Mouse (Mus musculus) erythroblast, adult 5-6 weeks (primary cell): ENCODE data around the gene Mllt11. TPM values are rescaled to one million over a fixed set of nuclear protein-coding genes. Genes with fewer than 3 reads are reported as not detected.

Experiments used
- ATAC-seq: replicated peaks from 2 replicates; pipeline ENCODE4 v1.8.0; 2016; ENCODE audit warnings: moderate number of reproducible peaks, mild to moderate bottlenecking, moderate TSS enrichment, inconsistent platforms; ENCODE audit not compliant: poor library complexity, low FRiP score, severe bottlenecking
- total RNA-seq, 2 experiments: library from RNA; stranded (forward) in 1 of 2; stranded (reverse) in 1 of 2; fragments of 150-400 nt in 1 of 2; fragments of 200-764, 138-1000 nt in 1 of 2; gene quantifications; 2 replicates each; pipeline versions ENCODE4 v1.2.3 to v1.2.4; 2015 to 2017; ENCODE audit warnings: low replicate concordance in 2 of 2

Mllt11 gene
- total RNA-seq, 2 experiments from 2014 or later = 3.1 TPM; not detected in 1

DNA sequence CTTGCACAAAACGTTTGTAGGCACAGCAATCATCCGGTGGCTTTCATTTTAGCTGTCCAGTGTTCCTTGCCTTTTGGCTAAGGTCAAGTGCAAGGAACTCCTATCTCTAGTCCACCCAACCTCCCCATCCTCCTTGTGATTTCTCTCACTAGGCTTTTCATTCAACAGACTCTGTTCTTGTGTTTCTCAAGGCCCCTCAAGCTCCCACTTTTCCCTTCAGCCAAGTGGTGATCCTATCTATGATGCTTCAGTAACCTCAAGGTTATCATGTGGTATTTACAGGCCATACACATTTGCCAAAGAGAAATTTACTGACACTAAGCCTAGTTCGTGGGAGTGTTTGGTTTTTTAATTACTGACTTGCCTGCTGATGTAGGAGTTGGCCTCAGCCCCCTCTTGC is 52.1 kb downstream of the Mllt11 start:
- ATAC-seq = no peak

DNA sequence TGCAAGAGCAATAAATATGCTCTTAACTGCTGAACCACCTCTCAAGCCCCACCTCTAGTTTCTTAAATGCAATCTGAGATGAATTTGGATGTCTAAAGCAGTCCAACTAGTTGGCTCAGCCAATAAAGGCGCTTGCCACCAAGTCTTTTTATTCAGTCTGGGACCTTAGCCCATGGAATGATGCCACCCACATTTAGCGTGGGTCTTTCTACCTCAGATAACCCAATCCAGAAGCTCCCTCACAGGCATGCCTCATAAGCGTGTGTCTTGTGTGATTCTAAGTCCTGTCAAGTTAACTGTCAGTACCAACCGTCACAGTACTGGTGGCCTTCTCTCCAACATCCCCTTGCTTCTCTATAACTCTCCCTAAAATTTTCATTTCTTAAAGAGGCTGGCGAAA is 53.0 kb downstream of the Mllt11 start:
- ATAC-seq = no peak

DNA sequence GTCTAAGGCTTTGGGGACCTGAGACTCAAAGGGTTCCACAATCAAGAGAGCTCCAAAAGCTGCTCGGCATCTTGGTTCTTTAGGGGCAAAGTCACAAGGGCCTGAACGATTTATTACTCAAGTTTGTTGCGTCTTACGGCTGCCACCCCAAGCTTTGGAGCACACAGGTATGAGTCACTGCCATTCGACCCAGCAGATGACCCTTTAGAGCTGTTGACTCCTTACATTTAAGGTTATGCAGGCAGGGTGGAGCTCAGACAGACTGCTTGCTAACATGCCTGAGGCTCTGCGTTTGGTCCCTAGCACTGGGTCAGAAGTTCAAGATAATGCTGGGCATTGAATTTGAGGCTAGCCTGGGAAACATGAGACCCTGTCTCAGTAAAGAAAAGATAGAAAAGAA is 54.4 kb downstream of the Mllt11 start:
- ATAC-seq = no peak

DNA sequence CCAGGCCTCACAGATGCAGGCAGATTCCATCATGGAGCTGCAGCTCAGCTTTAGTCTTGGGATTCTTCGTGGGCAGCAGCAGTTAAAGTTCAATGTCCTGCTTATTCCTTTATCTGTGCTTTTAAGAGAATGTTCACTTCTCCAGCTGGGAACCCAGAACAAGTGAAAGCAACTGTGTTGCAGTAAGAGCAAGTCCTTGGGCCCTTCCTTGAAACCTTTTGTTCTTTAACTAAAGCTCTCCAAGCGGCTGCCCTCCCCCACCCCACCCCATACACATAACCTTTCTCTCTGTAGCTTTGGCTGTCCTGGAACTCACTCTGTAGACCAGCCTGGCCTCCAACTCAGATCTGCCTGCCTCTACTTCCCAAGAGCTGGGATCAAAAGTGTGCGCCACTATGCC is 55.5 kb downstream of the Mllt11 start:
- ATAC-seq = no peak

DNA sequence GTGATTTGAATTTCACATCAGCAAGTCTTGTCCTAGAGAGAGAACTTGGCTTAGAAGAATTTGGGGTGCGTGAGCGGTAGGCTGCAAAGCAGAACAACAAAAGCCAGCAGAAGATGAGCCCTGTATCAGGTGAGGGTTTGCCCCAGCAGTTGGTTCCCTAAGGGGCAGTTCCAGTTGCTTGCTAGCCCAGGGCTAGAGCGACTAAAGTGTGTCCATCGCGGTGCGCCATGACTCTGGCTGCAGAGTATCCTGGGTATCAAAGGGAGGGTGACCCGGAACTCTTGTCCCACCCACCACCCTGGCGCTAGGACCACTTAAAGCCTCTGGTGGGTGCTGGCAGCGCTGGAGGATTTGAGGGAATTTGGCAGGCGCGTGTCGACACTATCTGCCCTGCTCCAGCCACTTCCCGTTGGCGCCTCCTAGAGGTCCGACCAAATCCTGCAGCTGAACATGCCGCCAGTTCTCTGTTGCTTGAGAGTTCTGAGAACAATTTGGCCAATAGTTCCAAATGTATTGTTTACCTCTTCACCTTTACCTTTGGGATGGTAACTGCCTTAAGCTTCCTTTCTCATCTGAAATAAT is 57.9 kb downstream of the Mllt11 start:
- peak; percentile 85 for ATAC-seq

DNA sequence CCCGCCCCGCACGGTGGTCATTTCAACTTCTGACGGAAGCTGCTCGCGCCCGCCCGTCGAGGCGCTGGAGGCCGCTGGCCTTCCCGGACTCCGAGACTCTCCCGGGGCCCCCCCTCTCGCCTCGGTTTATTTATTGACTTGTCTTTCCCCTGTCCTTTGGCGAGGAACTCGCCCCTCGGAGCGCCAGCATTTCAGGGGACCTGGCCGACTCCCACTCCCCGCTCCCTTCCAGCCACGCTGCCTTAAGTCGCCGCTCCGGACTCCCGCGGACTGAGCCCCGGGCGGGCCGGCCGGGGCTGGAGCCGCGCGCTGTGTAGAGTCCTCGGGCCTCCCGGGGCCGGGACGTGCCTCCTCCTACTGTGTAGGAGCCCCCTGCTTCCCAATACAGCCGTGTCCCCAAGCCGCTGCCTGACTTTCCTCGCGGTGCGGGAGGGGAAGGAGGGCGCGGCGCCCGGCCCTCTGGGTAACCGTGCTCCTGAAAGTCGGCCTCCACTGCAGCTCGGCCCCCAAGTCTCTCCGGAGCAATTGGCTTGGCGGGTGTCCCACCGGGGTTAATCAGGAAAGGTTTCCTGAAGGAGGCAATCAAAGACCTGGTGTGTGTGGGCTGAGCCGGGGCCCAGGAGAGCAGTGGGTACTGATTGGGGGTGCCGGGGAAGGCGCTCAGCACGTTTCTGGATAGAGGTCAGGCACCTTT is 58.6 kb downstream of the Mllt11 start:
- no peak for ATAC-seq

DNA sequence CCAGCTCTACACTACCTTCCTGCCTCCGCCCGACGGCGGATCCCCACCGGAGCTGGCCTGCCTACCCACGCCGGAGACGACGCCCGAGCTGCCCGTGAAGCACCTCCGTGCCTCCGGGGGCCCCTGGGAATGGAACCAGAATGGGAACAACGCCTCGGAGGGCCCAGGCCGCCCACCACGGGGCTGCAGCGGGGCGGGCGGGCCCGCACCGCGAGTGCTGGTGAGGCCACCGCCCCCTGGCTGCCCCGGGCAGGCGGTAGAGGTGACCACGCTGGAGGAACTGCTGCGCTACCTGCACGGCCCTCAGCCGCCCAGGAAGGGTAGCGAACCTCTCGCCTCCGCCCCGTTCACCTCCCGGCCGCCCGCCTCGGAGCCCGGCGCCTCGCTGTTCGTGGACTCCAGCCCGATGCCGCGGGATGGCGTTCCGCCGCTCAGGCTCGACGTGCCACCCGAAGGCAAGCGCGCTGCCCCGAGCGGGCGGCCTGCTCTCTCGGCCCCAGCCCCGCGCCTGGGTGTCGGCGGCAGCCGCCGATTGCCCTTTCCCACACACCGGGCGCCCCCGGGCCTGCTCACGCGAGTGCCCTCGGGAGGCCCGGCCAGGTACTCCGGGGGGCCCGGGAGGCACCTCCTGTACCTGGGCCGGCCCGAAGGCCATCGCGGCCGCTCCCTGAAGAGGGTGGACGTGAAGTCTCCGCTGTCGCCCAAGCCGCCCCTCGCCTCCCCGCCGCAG is 59.3 kb downstream of the Mllt11 start:
- no peak for ATAC-seq

DNA sequence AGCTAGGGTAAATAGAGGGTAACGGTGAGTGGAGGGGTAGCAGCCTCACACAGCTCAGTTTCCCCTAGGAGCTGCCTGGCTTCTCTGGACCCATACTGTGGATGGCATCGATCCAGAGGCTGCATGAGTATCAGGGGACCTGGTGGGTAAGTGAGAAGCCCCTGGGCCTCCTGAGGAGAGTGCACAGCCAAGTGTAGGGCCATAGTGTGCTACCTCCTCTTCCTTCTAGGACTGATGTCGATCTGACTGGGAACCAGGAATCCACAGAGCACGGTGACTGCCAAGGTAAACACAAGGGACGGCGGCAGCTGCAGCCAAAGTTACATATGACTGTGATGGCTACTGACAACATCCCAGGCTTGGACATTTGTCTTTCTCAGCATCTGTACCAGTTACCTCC is 60.9 kb downstream of the Mllt11 start:
- no peak for ATAC-seq

DNA sequence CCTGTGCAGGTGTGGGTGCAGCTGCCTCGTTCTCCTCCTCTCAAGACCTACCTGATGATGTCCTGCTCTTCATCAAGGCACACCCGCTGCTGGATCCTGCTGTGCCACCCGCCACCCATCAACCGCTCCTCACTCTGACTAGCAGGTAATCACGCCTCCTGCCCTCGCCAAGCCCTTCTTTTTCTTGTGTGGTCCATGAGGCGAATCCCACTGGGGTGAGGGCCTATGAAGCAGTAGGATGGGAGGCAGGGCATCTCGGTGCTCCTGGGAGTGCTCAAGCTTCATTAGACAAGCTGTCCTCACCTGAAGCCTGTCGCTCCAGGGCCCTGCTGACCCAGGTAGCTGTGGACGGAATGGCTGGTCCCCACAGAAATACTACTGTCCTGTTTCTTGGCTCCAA is 62.0 kb downstream of the Mllt11 start:
- no peak for ATAC-seq

Other genes with a start within 250 kb of the Mllt11 start
- gene Zfp687, start 216.7 kb downstream of the Mllt11 start, total RNA-seq (2015; ENCODE audit: low replicate concordance) = 5.9 and 6.5 TPM in 2 replicates
- gene Zfp687, start 216.7 kb downstream of the Mllt11 start, total RNA-seq (2017; ENCODE audit: low replicate concordance) = 4.3 and 6.4 TPM in 2 replicates
- 76.9 and 89.3 TPM in 2 replicates for gene Psmd4, start 189.6 kb downstream of the Mllt11 start, total RNA-seq (2015; ENCODE audit: low replicate concordance)
- gene Psmd4, start 189.6 kb downstream of the Mllt11 start, total RNA-seq (2017; ENCODE audit: low replicate concordance) = 102 and 150 TPM in 2 replicates
- 31.5 and 42.4 TPM in 2 replicates for gene Pip5k1a, start 125.2 kb downstream of the Mllt11 start, total RNA-seq (2015; ENCODE audit: low replicate concordance)
- 71.0 and 81.5 TPM in 2 replicates for gene Pip5k1a, start 125.2 kb downstream of the Mllt11 start, total RNA-seq (2017; ENCODE audit: low replicate concordance)
- gene Vps72, start 121.1 kb downstream of the Mllt11 start, total RNA-seq (2015; ENCODE audit: low replicate concordance) = 8.5 and 19.4 TPM in 2 replicates
- gene Vps72, start 121.1 kb downstream of the Mllt11 start, total RNA-seq (2017; ENCODE audit: low replicate concordance) = 14.6 and 18.8 TPM in 2 replicates
- gene Tmod4, start 107.7 kb downstream of the Mllt11 start, total RNA-seq (2015; ENCODE audit: low replicate concordance) = not detected in 2 replicates
- 0.17 and 3.3 TPM in 2 replicates for gene Tmod4, start 107.7 kb downstream of the Mllt11 start, total RNA-seq (2017; ENCODE audit: low replicate concordance)
- gene Scnm1, start 98.2 kb downstream of the Mllt11 start, total RNA-seq (2015; ENCODE audit: low replicate concordance) = 36.4 and 39.0 TPM in 2 replicates
- gene Scnm1, start 98.2 kb downstream of the Mllt11 start, total RNA-seq (2017; ENCODE audit: low replicate concordance) = 38.9 and 39.8 TPM in 2 replicates
- 7.7 and 12.1 TPM in 2 replicates for gene Lysmd1, start 98.1 kb downstream of the Mllt11 start, total RNA-seq (2015; ENCODE audit: low replicate concordance)
- 11.7 and 13.7 TPM in 2 replicates for gene Lysmd1, start 98.1 kb downstream of the Mllt11 start, total RNA-seq (2017; ENCODE audit: low replicate concordance)
- gene Tnfaip8l2, start 89.8 kb downstream of the Mllt11 start, total RNA-seq (2015; ENCODE audit: low replicate concordance) = 10.2 and 17.1 TPM in 2 replicates
- gene Tnfaip8l2, start 89.8 kb downstream of the Mllt11 start, total RNA-seq (2017; ENCODE audit: low replicate concordance) = 6.0 and 12.4 TPM in 2 replicates
- not detected in 2 replicates for gene Sema6c, start 71.7 kb downstream of the Mllt11 start, total RNA-seq (2015; ENCODE audit: low replicate concordance)
- not detected in 2 replicates for gene Sema6c, start 71.7 kb downstream of the Mllt11 start, total RNA-seq (2017; ENCODE audit: low replicate concordance)
- gene Gabpb2, start 14.3 kb downstream of the Mllt11 start, total RNA-seq (2015; ENCODE audit: low replicate concordance) = 12.5 and 16.1 TPM in 2 replicates
- 38.1 and 40.8 TPM in 2 replicates for gene Gabpb2, start 14.3 kb downstream of the Mllt11 start, total RNA-seq (2017; ENCODE audit: low replicate concordance)
- 35.9 and 53.4 TPM in 2 replicates for gene Cdc42se1, start 3.4 kb downstream of the Mllt11 start, total RNA-seq (2015; ENCODE audit: low replicate concordance)
- 12.8 and 21.5 TPM in 2 replicates for gene Cdc42se1, start 3.4 kb downstream of the Mllt11 start, total RNA-seq (2017; ENCODE audit: low replicate concordance)
- not detected in 2 replicates for gene Gm128, start 9.4 kb upstream of the Mllt11 start, total RNA-seq (2015; ENCODE audit: low replicate concordance)
- not detected in 2 replicates for gene Gm128, start 9.4 kb upstream of the Mllt11 start, total RNA-seq (2017; ENCODE audit: low replicate concordance)
- not detected in 2 replicates for gene Bnipl, start 19.0 kb upstream of the Mllt11 start, total RNA-seq (2015; ENCODE audit: low replicate concordance)
- 0.68 TPM in 1 of 2 replicates, not detected in the other for gene Bnipl, start 19.0 kb upstream of the Mllt11 start, total RNA-seq (2017; ENCODE audit: low replicate concordance)
- gene Mindy1, start 49.2 kb upstream of the Mllt11 start, total RNA-seq (2015; ENCODE audit: low replicate concordance) = 23.2 and 27.4 TPM in 2 replicates
- gene Mindy1, start 49.2 kb upstream of the Mllt11 start, total RNA-seq (2017; ENCODE audit: low replicate concordance) = 17.7 and 28.2 TPM in 2 replicates
- gene Prune1, start 49.9 kb upstream of the Mllt11 start, total RNA-seq (2015; ENCODE audit: low replicate concordance) = 3.3 and 7.5 TPM in 2 replicates
- gene Prune1, start 49.9 kb upstream of the Mllt11 start, total RNA-seq (2017; ENCODE audit: low replicate concordance) = 2.6 and 4.4 TPM in 2 replicates
- 2.7 and 3.3 TPM in 2 replicates for gene Anxa9, start 75.0 kb upstream of the Mllt11 start, total RNA-seq (2015; ENCODE audit: low replicate concordance)
- gene Anxa9, start 75.0 kb upstream of the Mllt11 start, total RNA-seq (2017; ENCODE audit: low replicate concordance) = 0.98 and 2.1 TPM in 2 replicates
- gene Cers2, start 82.6 kb upstream of the Mllt11 start, total RNA-seq (2015; ENCODE audit: low replicate concordance) = 45.1 and 45.2 TPM in 2 replicates
- 26.8 and 31.9 TPM in 2 replicates for gene Cers2, start 82.6 kb upstream of the Mllt11 start, total RNA-seq (2017; ENCODE audit: low replicate concordance)
- gene Setdb1, start 125.0 kb upstream of the Mllt11 start, total RNA-seq (2015; ENCODE audit: low replicate concordance) = 6.1 and 20.6 TPM in 2 replicates
- 6.6 and 7.5 TPM in 2 replicates for gene Setdb1, start 125.0 kb upstream of the Mllt11 start, total RNA-seq (2017; ENCODE audit: low replicate concordance)
- gene 4930558C23Rik, start 170.7 kb upstream of the Mllt11 start, total RNA-seq (2015; ENCODE audit: low replicate concordance) = not detected in 2 replicates
- not detected in 2 replicates for gene 4930558C23Rik, start 170.7 kb upstream of the Mllt11 start, total RNA-seq (2017; ENCODE audit: low replicate concordance)
- gene Arnt, start 202.2 kb upstream of the Mllt11 start, total RNA-seq (2015; ENCODE audit: low replicate concordance) = 35.9 and 43.1 TPM in 2 replicates
- 36.0 and 53.4 TPM in 2 replicates for gene Arnt, start 202.2 kb upstream of the Mllt11 start, total RNA-seq (2017; ENCODE audit: low replicate concordance)